Mouse (Mus musculus): ENCODE data around the gene Mdfi.

- TF ChIP-seq GATA1 (IDR thresholded peaks at IDR 0.05; ENCODE audit: low read length) = no peak
- TF ChIP-seq TAL1 (IDR thresholded peaks at IDR 0.05; ENCODE audit: low read length) = no peak
Observed at GRCm38 (mm10) chr17:47833029-47833627, 1.4 kb downstream of the Mdfi start.

All from erythroblast, embryonic 14.5 days (primary cell).